Mouse (Mus musculus) megakaryocyte, embryonic 14.5 days (primary cell): ENCODE data around the gene Rundc3a. TPM values are rescaled to one million over a fixed set of nuclear protein-coding genes. Genes with fewer than 3 reads are reported as not detected.

Experiments
- H3K27me3 ChIP-seq: replicated peaks from 2 replicates; pipeline ENCODE3; 2012; ENCODE audit warnings: inconsistent platforms
- H3K36me3 ChIP-seq: replicated peaks from 2 replicates; pipeline ENCODE3; 2012; ENCODE audit warnings: low read length, inconsistent platforms, mixed read lengths
- H3K4me1 ChIP-seq: 2 replicates; pipeline ENCODE4 v1.6.1; 2012; ENCODE audit warnings: inconsistent platforms
- H3K4me3 ChIP-seq: replicated peaks from 2 replicates; pipeline ENCODE3; 2012; ENCODE audit warnings: moderate library complexity, mild to moderate bottlenecking, inconsistent platforms
- H3K9me3 ChIP-seq: 2 replicates; pipeline ENCODE4 v1.6.1; 2012; ENCODE audit warnings: inconsistent platforms
- FLI1 ChIP-seq: IDR thresholded peaks from 2 replicates; pipeline ENCODE4 v1.6.1; 2012; ENCODE audit warnings: low read length, inconsistent platforms, mixed read lengths
- GATA1 ChIP-seq: IDR thresholded peaks from 3 replicates; pipeline ENCODE4 v1.6.1; 2012; ENCODE audit warnings: mixed read lengths, low read length, inconsistent platforms, borderline replicate concordance
- polyA plus RNA-seq: library from polyadenylated mRNA; stranded (reverse); fragments of >175 nt; gene quantifications from 2 replicates; pipeline ENCODE4 v1.2.3, GENCODE M21; 2012; ENCODE audit warnings: low replicate concordance; ENCODE audit not compliant: insufficient read depth

The Rundc3a gene
- polyA plus RNA-seq, 1 experiment = 3.8 TPM

DNA sequence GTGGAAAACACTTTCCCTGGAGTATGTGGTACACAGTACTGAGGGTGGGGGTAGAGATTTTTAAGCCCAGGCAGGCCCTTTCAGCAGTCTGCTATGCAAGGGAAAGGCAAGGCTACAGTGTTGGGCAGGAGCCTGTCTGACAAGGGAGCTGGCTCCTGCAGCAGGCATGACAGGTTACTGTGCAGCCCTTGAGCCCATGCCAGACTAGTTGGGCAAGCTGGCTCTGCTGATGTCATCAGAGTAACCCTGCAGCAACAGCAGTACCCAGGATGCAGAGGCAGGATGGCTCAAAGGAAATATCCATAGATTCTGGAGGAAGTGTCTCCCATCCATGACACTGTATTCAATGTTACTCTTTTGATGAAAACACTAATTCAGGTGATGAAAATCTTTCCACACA is 25.7 kb downstream of the Rundc3a start:
- Histone ChIP-seq H3K4me1 (peaks cover 10% of the 10 kb centered on the region; the same call in 1 of the 2 replicates), H3K4me3 (peak overlapping the region; percentile 6), H3K27me3 (peaks cover 35% of the 10 kb centered on the region), H3K9me3 (peaks cover 18% of the 10 kb centered on the region), H3K36me3 (no peaks in the 10 kb centered on the region)
- TF ChIP-seq GATA1 (no peak), FLI1 (no peak)

DNA sequence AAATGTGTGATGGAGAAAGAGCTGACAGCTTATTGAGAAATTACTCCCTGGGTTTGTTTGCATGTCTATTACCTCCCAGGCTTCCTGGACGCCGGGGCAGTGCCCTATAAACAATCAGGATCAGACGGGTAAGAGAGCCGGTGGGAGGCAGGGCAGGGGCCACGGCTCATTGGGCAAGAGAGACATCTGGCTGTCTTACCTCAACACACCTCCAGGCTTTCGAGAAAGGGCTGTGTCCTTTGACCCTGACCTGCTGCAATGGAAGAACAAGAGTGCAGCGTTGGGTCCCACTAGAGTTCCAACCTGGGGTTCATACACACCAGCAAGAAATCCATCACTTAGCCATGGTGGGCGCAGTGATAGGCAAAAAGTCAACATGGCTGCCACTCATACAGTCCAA is 28.4 kb downstream of the Rundc3a start:
- Histone ChIP-seq H3K4me3 (no peak overlapping the region), H3K36me3 (no peaks in the 10 kb centered on the region), H3K27me3 (peaks cover 31% of the 10 kb centered on the region), H3K9me3 (peaks cover 18% of the 10 kb centered on the region), H3K4me1 (peaks cover 15% of the 10 kb centered on the region)
- TF ChIP-seq GATA1 = no peak
- no peak for TF ChIP-seq FLI1

DNA sequence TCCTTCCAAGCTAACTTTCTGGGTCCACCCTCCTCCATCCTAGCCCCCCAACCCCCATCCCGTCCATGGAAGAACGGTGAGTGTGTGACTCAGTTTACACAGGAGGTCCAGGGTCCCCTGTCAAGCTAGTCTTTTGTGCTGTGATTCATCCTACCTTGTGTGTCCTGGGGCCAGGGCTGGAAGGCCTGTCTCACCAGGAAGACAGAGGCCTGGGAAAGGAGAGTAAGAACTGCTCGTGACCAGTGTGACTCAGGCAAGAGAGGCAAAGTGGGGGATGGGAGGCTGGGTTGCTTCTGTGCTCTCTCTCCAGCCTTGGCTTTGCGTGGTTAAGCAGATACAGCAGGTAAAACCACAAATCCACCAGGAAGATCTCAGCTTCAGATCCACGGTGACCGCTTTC is 31.5 kb downstream of the Rundc3a start:
- H3K4me1 ChIP-seq = peaks cover 25% of the 10 kb centered on the region
- no peaks in the 10 kb centered on the region for H3K36me3 ChIP-seq
- TF ChIP-seq FLI1 = no peak
- no peak for TF ChIP-seq GATA1
- peak overlapping the region; percentile 10 for H3K4me3 ChIP-seq
- H3K27me3 ChIP-seq = peaks cover 20% of the 10 kb centered on the region
- H3K9me3 ChIP-seq = peaks cover 19% of the 10 kb centered on the region

DNA sequence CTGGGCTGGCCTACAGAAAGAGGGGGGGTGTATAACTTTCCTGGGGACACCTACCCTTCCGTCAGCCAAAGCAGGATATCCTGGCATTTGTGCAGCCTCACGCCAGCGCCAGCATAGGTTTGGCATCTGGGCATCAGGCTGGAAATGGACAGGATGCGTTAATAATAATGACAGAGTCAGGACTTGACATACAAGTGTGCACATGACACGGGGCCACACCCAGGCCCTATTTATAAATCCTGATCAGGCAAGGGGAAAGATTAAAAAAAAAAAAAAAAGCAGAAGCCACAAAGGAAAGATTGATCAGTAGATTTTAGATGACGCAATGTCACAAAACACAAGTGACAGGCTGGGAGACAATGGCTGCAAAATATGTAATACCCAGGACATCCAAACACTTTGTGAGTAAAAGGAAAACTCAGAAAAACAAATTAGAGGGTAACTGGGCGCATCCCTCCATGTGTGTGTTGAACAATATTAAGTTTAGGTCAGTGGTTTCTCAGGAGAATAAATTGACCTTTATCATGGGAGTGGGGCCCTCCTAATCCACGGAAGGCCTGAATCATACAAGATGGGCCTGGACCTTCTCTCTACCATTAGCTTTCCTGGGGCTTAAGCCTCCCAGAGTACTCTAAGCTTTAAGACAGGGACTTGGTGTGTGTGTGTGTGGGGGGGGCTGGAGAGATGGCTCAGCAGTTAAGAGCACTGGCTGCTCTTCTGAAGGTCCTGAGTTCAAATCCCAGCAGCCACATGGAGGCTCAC is 32.5 kb downstream of the Rundc3a start:
- peaks cover 18% of the 10 kb centered on the region for H3K27me3 ChIP-seq
- H3K36me3 ChIP-seq = no peaks in the 10 kb centered on the region
- TF ChIP-seq FLI1 (no peak), GATA1 (no peak)
- H3K4me3 ChIP-seq = no peak overlapping the region
- H3K9me3 ChIP-seq = peaks cover 10% of the 10 kb centered on the region
- peaks cover 32% of the 10 kb centered on the region for H3K4me1 ChIP-seq

DNA sequence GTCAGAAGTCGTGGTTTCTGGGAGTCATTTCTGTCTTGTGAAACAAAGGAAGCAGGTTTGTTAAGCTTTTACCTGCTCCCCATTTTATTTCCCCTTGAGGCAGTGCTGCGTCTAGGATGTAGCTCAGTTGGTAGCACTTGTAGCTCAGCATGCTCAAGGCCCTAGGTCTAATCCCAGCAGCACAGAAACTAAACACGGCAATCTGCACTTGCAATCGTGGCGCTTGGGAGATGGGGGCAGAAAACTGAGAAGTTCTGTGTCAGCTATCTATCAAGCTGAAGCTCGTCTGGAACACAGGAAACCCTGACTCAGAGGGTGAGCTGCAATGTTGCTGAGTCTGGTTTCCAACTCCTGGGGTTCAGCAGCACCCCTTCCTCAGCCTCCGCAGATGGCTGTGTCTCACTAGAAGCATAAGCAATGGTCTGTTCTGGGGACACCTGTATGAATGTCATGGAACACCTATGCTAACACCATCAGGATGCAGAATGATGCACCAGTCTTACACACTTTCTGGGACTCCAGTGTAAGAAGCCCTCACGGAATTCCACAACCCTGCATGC is 35.9 kb downstream of the Rundc3a start:
- no peak for TF ChIP-seq FLI1
- no peak for TF ChIP-seq GATA1
- Histone ChIP-seq H3K4me3 (peak overlapping the region; percentile 95), H3K4me1 (peaks cover 66% of the 10 kb centered on the region)

DNA sequence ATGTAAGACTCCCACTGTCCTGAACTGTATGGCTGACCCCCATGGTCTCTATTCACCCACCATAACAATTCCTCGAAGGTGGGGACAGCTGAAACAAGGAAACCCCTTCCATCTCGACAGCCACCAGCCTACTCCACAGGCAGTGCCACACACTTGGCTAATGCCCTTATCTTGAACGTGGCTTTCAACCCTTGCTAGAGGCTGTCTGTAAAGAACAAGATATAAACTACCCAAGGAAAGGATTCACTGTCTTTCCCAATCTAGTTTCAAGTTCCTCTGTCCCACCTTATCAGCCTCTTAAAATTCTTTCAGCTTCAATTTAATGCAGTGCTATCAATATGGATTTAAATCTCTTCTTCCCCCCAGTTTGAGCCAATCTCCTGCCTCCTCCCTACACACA is 36.3 kb downstream of the Rundc3a start:
- Histone ChIP-seq H3K27me3 (peaks cover 3% of the 10 kb centered on the region), H3K4me1 (peaks cover 69% of the 10 kb centered on the region), H3K4me3 (peak overlapping the region; percentile 95), H3K36me3 (peaks cover 20% of the 10 kb centered on the region), H3K9me3 (peaks cover 5% of the 10 kb centered on the region; the same call in 1 of the 2 replicates)
- no peak for TF ChIP-seq GATA1
- TF ChIP-seq FLI1 = no peak

More for the DNA sequence above, 35.9 kb downstream of the Rundc3a start:
- peaks cover 5% of the 10 kb centered on the region; the same call in 1 of the 2 replicates for H3K9me3 ChIP-seq
- H3K27me3 ChIP-seq = peaks cover 6% of the 10 kb centered on the region
- peaks cover 15% of the 10 kb centered on the region for H3K36me3 ChIP-seq

GRCm38 (mm10) chr11:102430121-102431017 is 37.2 kb downstream of the Rundc3a start, which contains the start of gene Grn:
Grn (plus strand) TSS chr11:102430315.
- Histone ChIP-seq H3K4me1 (peaks cover 66% of the 10 kb centered on the region), H3K36me3 (peaks cover 28% of the 10 kb centered on the region), H3K9me3 (peaks cover 5% of the 10 kb centered on the region; the same call in 1 of the 2 replicates), H3K27me3 (peaks cover 2% of the 10 kb centered on the region), H3K4me3 (peak within 1 kb of the TSS; percentile 95)
- TF ChIP-seq FLI1 (no peak), GATA1 (no peak)

- TF ChIP-seq FLI1 = no peak
- peaks cover 67% of the 10 kb centered on the region for H3K4me1 ChIP-seq
These were observed 37.9 kb downstream of the Rundc3a start for GRCm38 (mm10) chr11:102431018-102431645.

GRCm38 (mm10) chr11:102431728-102432114 is 38.5 kb downstream of the Rundc3a start:
- peaks cover 5% of the 10 kb centered on the region; the same call in 1 of the 2 replicates for H3K9me3 ChIP-seq
- TF ChIP-seq GATA1 = no peak
- TF ChIP-seq FLI1 = no peak
- H3K27me3 ChIP-seq = peaks cover 2% of the 10 kb centered on the region
- peaks cover 41% of the 10 kb centered on the region for H3K36me3 ChIP-seq
- H3K4me3 ChIP-seq = peak overlapping the region; percentile 93
- H3K4me1 ChIP-seq = peaks cover 72% of the 10 kb centered on the region

More at GRCm38 (mm10) chr11:102431018-102431645, 37.9 kb downstream of the Rundc3a start:
- Histone ChIP-seq H3K4me3 (peak overlapping the region; percentile 95), H3K36me3 (peaks cover 36% of the 10 kb centered on the region), H3K27me3 (peaks cover 2% of the 10 kb centered on the region), H3K9me3 (peaks cover 5% of the 10 kb centered on the region; the same call in 1 of the 2 replicates)
